Mouse (Mus musculus) erythroblast, embryonic 14.5 days (primary cell): ENCODE results near the gene Csk.

ENCODE experiments used
- GATA1 ChIP-seq: IDR thresholded peaks from 2 replicates; pipeline ENCODE4 v1.6.1; 2012; ENCODE audit warnings: low read length, inconsistent platforms, mixed read lengths
- TAL1 ChIP-seq: IDR thresholded peaks from 3 replicates; pipeline ENCODE4 v1.6.1; 2012; ENCODE audit warnings: low read length, inconsistent platforms, mixed read lengths

GRCm38 (mm10) chr9:57643169-57643855, 10.1 kb downstream of the Csk start:
- TF ChIP-seq GATA1 (no peak), TAL1 (no peak)
